Mouse (Mus musculus): ENCODE measurements around the gene Slc9a9. TPM values are rescaled to one million over a fixed set of nuclear protein-coding genes. Genes with fewer than 3 reads are reported as not detected.

Gene Slc9a9
- polyA plus RNA-seq, 1 experiment from 2014 or later: 5.0 TPM

DNA sequence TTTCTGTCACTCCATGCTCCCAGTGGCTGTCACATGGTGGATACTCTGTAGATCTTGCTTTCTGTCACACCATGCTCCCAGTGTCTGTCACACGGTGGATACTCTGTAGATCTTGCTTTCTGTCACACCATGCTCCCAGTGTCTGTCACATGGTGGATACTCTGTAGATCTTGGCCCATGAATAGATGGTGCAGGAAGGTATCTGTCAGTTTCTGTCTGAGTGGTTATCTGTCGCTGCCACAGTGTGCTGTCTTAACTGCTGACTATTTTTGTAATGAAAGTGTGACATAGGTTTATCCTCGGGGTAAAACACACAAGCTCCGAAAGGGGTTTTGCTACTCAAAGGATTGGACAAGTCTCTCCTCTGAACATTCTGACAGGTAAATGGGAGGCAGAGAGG lies 24.5 kb downstream of the Slc9a9 start:
- H3K4me3 ChIP-seq (ENCODE audit: low read depth, low read length): no peak overlapping the region
- peaks cover 12% of the 10 kb centered on the region for H3K4me1 ChIP-seq (ENCODE audit: insufficient read depth)
- H3K36me3 ChIP-seq (ENCODE audit: insufficient read depth): no peaks in the 10 kb centered on the region
- no peak for TF ChIP-seq CTCF (IDR thresholded peaks at IDR 0.05; ENCODE audit: low read depth)
- H3K9ac ChIP-seq: no peak overlapping the region
- H3K9me3 ChIP-seq (ENCODE audit: low read depth, low read length): no peaks in the 10 kb centered on the region
- no peak for ATAC-seq (ENCODE audit: insufficient read depth)
- WGBS: 72% methylated on average over 4 of the region's 4 CpGs
- H3K27me3 ChIP-seq (ENCODE audit: insufficient read depth, low read length): no peaks in the 10 kb centered on the region
- no peak overlapping the region for H3K4me2 ChIP-seq
- no peak for DNase-seq
- no peak overlapping the region for H3K27ac ChIP-seq (ENCODE audit: low read depth)

DNA sequence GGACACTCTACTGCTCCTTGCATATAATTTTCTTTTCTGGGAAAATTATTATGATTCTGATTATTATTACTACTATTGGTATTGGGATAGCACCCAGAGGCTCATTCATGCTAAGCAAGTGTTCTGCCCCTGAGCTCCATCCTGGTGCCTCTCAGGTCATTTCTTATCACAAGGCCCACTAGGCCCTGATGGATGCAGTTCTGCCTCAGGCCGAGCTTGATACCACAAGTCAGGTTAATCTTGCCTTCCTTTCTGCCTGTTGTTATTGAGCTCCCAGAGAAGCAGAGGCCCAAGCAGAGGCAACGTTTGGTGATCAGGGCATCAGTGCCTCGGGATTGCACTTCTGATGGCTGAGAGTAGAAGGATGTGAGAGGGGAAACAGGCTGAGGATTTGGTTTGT lies 25.3 kb downstream of the Slc9a9 start:
- no peak overlapping the region for H3K27ac ChIP-seq (ENCODE audit: low read depth)
- no peak overlapping the region for H3K9ac ChIP-seq
- no peaks in the 10 kb centered on the region for H3K27me3 ChIP-seq (ENCODE audit: insufficient read depth, low read length)
- H3K4me1 ChIP-seq (ENCODE audit: insufficient read depth): peaks cover 12% of the 10 kb centered on the region
- ATAC-seq (ENCODE audit: insufficient read depth) (no peak), DNase-seq (no peak)
- no peak overlapping the region for H3K4me3 ChIP-seq (ENCODE audit: low read depth, low read length)
- no peaks in the 10 kb centered on the region for H3K36me3 ChIP-seq (ENCODE audit: insufficient read depth)
- WGBS: 62% methylated on average over 3 of the region's 3 CpGs
- H3K4me2 ChIP-seq: no peak overlapping the region
- no peaks in the 10 kb centered on the region for H3K9me3 ChIP-seq (ENCODE audit: low read depth, low read length)
- no peak for TF ChIP-seq CTCF (IDR thresholded peaks at IDR 0.05; ENCODE audit: low read depth)

DNA sequence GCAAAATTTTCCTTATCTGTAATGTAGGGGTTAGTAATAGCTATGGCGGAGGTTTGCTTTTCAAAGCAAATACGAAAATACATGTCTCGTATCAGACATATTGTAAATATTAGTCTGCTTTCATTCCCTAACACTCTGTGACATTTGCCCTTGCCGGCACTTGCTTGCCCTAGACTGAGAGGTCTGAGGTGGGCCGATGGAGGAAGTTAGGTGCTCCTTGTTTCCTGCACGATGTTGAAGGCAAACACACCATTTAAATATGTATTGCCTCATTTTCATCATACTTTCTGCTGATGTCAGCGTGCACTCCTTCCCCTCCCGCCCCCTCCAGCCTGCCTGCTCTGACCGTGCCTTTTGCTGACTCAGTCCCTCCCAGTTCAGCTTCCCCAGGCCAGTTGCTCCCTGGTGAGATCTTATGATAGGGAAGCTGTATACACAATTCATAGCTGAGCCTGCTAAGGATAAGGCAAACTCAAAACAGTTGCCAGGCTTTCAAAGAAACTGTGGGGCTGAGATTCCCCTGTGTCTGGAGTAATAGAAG lies 26.9 kb downstream of the Slc9a9 start:
- Histone ChIP-seq H3K4me2 (no peak overlapping the region), H3K9me3 (ENCODE audit: low read depth, low read length) (no peaks in the 10 kb centered on the region), H3K27ac (ENCODE audit: low read depth) (no peak overlapping the region), H3K27me3 (ENCODE audit: insufficient read depth, low read length) (no peaks in the 10 kb centered on the region), H3K4me1 (ENCODE audit: insufficient read depth) (peaks cover 11% of the 10 kb centered on the region), H3K36me3 (ENCODE audit: insufficient read depth) (no peaks in the 10 kb centered on the region), H3K4me3 (ENCODE audit: low read depth, low read length) (no peak overlapping the region), H3K9ac (no peak overlapping the region)
- TF ChIP-seq CTCF (IDR thresholded peaks at IDR 0.05; ENCODE audit: low read depth): no peak
- DNase-seq (peak; percentile 46), ATAC-seq (ENCODE audit: insufficient read depth) (peak; percentile 79; the same call in 1 of the 2 replicates)
- 28% methylated on average over 9 of the region's 9 CpGs for WGBS

DNA sequence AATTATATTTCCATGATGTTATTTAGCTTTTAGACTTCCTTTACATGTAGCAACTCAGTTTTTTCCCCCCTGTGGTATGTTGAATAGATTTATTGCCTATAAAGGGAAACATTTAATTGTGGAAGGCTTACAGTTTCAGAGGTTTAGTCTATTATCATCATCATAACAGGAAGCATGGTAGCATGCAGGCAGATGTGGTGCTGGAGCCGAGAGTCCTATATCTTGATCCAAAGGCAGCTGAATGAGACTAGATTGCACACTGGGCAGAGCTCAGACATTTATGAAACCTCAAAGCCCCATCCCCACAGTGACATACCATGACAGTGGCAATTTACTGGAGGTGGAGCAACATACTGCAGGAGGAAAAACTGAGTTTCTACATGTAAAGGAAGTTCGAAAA lies 28.5 kb downstream of the Slc9a9 start:
- no peak for ATAC-seq (ENCODE audit: insufficient read depth)
- Histone ChIP-seq H3K27me3 (ENCODE audit: insufficient read depth, low read length) (no peaks in the 10 kb centered on the region), H3K36me3 (ENCODE audit: insufficient read depth) (no peaks in the 10 kb centered on the region), H3K4me1 (ENCODE audit: insufficient read depth) (peaks cover 7% of the 10 kb centered on the region; the same call in 1 of the 2 replicates), H3K9ac (no peak overlapping the region), H3K4me2 (no peak overlapping the region), H3K4me3 (ENCODE audit: low read depth, low read length) (no peak overlapping the region), H3K9me3 (ENCODE audit: low read depth, low read length) (no peaks in the 10 kb centered on the region), H3K27ac (ENCODE audit: low read depth) (no peak overlapping the region)
- WGBS: 55% methylated on average over 2 of the region's 2 CpGs
- no peak for TF ChIP-seq CTCF (IDR thresholded peaks at IDR 0.05; ENCODE audit: low read depth)
- no peak for DNase-seq

DNA sequence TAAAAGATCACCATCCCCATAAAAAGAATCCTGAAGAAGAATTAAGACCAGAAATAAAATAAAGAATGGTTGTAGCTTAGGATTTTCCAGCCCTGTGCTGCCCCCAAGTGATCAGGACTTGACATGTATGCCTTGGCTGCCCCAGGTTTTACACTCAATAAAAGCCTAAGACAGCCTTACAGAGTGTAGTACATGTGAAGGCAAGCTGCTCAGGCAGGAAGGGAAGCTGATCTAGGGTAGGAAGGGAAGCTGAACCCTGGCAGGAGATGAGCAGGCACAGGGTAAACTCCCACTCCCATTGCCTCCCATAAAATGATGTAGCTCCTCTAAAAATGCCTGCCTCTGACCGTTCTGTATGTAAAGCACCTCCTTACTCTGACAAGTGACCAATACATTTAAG lies 30.8 kb downstream of the Slc9a9 start:
- no peak overlapping the region for H3K27ac ChIP-seq (ENCODE audit: low read depth)
- no peak overlapping the region for H3K4me2 ChIP-seq
- TF ChIP-seq CTCF (IDR thresholded peaks at IDR 0.05; ENCODE audit: low read depth): peak; percentile 70
- no peaks in the 10 kb centered on the region for H3K9me3 ChIP-seq (ENCODE audit: low read depth, low read length)
- no peak overlapping the region for H3K9ac ChIP-seq
- ATAC-seq (ENCODE audit: insufficient read depth) (no peak), DNase-seq (peak; percentile 79)
- WGBS: 73% methylated on average over 1 of the region's 1 CpGs
- peaks cover 7% of the 10 kb centered on the region; the same call in 1 of the 2 replicates for H3K4me1 ChIP-seq (ENCODE audit: insufficient read depth)
- no peak overlapping the region for H3K4me3 ChIP-seq (ENCODE audit: low read depth, low read length)
- H3K27me3 ChIP-seq (ENCODE audit: insufficient read depth, low read length): no peaks in the 10 kb centered on the region
- H3K36me3 ChIP-seq (ENCODE audit: insufficient read depth): no peaks in the 10 kb centered on the region

DNA sequence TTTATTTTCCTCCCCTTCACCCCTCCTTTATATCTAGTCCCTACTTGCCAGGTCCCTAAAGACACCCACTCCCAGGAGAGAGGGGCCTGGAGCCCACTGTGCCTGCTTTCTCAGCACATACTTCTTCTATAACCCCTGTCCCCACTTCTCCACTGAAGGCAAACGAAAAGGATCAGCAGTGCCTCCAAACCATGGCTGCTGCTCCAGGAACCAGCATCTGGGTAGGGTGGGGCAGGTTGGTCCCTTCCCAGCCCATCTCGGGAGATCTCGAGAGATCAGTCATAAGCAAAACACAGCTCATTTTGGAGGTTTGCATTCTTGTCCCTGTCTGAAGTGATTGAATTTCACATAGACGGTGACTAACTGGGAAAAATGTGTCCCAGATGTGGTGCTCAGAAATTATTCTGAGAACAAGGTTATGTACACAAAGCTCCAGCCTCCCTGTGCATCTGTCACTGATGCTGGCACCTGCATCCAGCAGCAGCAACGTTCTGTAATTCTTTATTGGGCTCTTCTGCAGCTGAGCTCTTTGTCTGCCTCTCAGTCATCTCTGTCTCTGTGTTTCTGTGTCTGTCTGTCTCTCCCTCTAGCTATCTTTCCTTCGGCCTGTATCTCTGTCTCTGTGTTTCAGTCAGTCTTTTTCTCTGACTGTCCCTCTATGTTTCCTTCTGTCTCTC lies 31.6 kb downstream of the Slc9a9 start:
- Histone ChIP-seq H3K27ac (ENCODE audit: low read depth) (no peak overlapping the region), H3K4me1 (ENCODE audit: insufficient read depth) (peaks cover 7% of the 10 kb centered on the region; the same call in 1 of the 2 replicates), H3K27me3 (ENCODE audit: insufficient read depth, low read length) (no peaks in the 10 kb centered on the region), H3K4me2 (no peak overlapping the region), H3K36me3 (ENCODE audit: insufficient read depth) (no peaks in the 10 kb centered on the region), H3K9ac (no peak overlapping the region), H3K4me3 (ENCODE audit: low read depth, low read length) (no peak overlapping the region), H3K9me3 (ENCODE audit: low read depth, low read length) (no peaks in the 10 kb centered on the region)
- ATAC-seq (ENCODE audit: insufficient read depth) (no peak), DNase-seq (no peak)
- TF ChIP-seq CTCF (IDR thresholded peaks at IDR 0.05; ENCODE audit: low read depth): no peak
- 38% methylated on average over 6 of the region's 6 CpGs for WGBS

- Histone ChIP-seq H3K4me1 (ENCODE audit: insufficient read depth) (peaks cover 1% of the 10 kb centered on the region; the same call in 1 of the 2 replicates), H3K36me3 (ENCODE audit: insufficient read depth) (no peaks in the 10 kb centered on the region), H3K4me3 (ENCODE audit: low read depth, low read length) (no peak overlapping the region), H3K4me2 (no peak overlapping the region), H3K27me3 (ENCODE audit: insufficient read depth, low read length) (no peaks in the 10 kb centered on the region), H3K9me3 (ENCODE audit: low read depth, low read length) (no peaks in the 10 kb centered on the region), H3K9ac (no peak overlapping the region), H3K27ac (ENCODE audit: low read depth) (no peak overlapping the region)
- 27% methylated on average over 10 of the region's 10 CpGs for WGBS
- ATAC-seq (ENCODE audit: insufficient read depth): peak; percentile 23; the same call in 1 of the 2 replicates
- TF ChIP-seq CTCF (IDR thresholded peaks at IDR 0.05; ENCODE audit: low read depth): no peak
- no peak for DNase-seq
Observed at GRCm38 (mm10) chr9:94701965-94702634, 32.4 kb downstream of the Slc9a9 start.
